Mouse (Mus musculus) heart, embryonic 14.5 days (tissue): ENCODE measurements around the gene Mtrex. TPM values are rescaled to one million over a fixed set of nuclear protein-coding genes. Genes with fewer than 3 reads are reported as not detected.

ENCODE experiments used
- ATAC-seq: fragments of 200-750 bp; cut with Nextera tagmentation; 2 replicates; pipeline ENCODE4 v1.8.0; 2017; ENCODE audit warnings: low read depth, moderate TSS enrichment; ENCODE audit not compliant: insufficient number of reproducible peaks, insufficient read depth, low FRiP score
- H3K27ac ChIP-seq, 2 experiments: fragments of 200-500 bp in 1 of 2; fragments of 300-500 bp in 1 of 2; sonication (generic) in 1 of 2; replicated peaks in 1 of 2; 2 replicates each; pipeline ENCODE4 v1.5.1; 2012 to 2014; ENCODE audit warnings: low read depth in 2 of 2, low read length in 2 of 2, control low read depth in 1 of 2, mild to moderate bottlenecking in 1 of 2, mixed read lengths in 1 of 2; ENCODE audit not compliant: control insufficient read depth in 1 of 2, insufficient read depth in 1 of 2
- H3K27me3 ChIP-seq: fragments of 300-500 bp; sonication (generic); 2 replicates; pipeline ENCODE4 v1.6.1; 2014; ENCODE audit warnings: mild to moderate bottlenecking, low read length, control low read depth; ENCODE audit not compliant: control insufficient read depth, insufficient read depth
- H3K36me3 ChIP-seq: fragments of 300-500 bp; sonication (generic); 2 replicates; pipeline ENCODE4 v1.6.1; 2014; ENCODE audit warnings: mild to moderate bottlenecking, control low read depth, low read length, mixed read lengths; ENCODE audit not compliant: control insufficient read depth, insufficient read depth
- H3K4me1 ChIP-seq, 2 experiments: fragments of 200-500 bp in 1 of 2; fragments of 300-500 bp in 1 of 2; sonication (generic) in 1 of 2; 2 replicates each; pipeline ENCODE4 v1.6.1; 2012 to 2014; ENCODE audit warnings: low read length in 2 of 2, control low read depth in 1 of 2, mixed read lengths in 1 of 2; ENCODE audit not compliant: control insufficient read depth in 2 of 2, insufficient read depth in 2 of 2
- H3K4me2 ChIP-seq: fragments of 300-500 bp; sonication (generic); 2 replicates; pipeline ENCODE4 v1.6.1; 2014; ENCODE audit warnings: mild to moderate bottlenecking, low read length
- H3K4me3 ChIP-seq, 2 experiments: fragments of 200-500 bp in 1 of 2; fragments of 300-500 bp in 1 of 2; sonication (generic) in 1 of 2; 2 replicates each; pipeline ENCODE4 v1.5.1; 2012 to 2014; ENCODE audit warnings: low read length in 2 of 2, mild to moderate bottlenecking in 2 of 2, control low read depth in 1 of 2, low read depth in 1 of 2, moderate library complexity in 1 of 2; ENCODE audit not compliant: control insufficient read depth in 1 of 2, insufficient read depth in 1 of 2
- H3K9ac ChIP-seq: fragments of 300-500 bp; sonication (generic); 2 replicates; pipeline ENCODE4 v1.6.1; 2014; ENCODE audit warnings: mild to moderate bottlenecking, low read length
- H3K9me3 ChIP-seq: fragments of 300-500 bp; sonication (generic); 2 replicates; pipeline ENCODE4 v1.6.1; 2016; ENCODE audit warnings: low read length, control low read depth; ENCODE audit not compliant: control insufficient read depth
- WGBS: fragments of 180-500 bp; shearing (Covaris S2); extraction: QIAGEN DNeasy Blood & Tissue Kit; methylation state at CpG from one replicate; pipeline ENCODE4 v1.1.7; 2014; 5-methylcytosine and 5-hydroxymethylcytosine counted together
- polyA plus RNA-seq: library from polyadenylated mRNA; unstranded; fragments of >200 nt; fragmentation: Nextera tagmentation; extraction: Ambion mirVana; gene quantifications from 2 replicates; pipeline ENCODE4 v1.2.1, GENCODE M21; 2014

Gene Mtrex
- polyA plus RNA-seq, 1 experiment from 2014 or later: 48.6 TPM

- WGBS: 31% methylated on average over 15 of the region's 15 CpGs
- no peak for ATAC-seq
- Histone ChIP-seq H3K36me3 (peaks cover 64% of the 10 kb centered on the region), H3K9ac (no peak overlapping the region), H3K27ac (no peak overlapping the region), H3K4me3 (no peak overlapping the region), H3K4me2 (peak overlapping the region; percentile 19), H3K27me3 (no peaks in the 10 kb centered on the region), H3K4me1 (no peaks in the 10 kb centered on the region; a peak in 1 of 4 replicates), H3K9me3 (no peaks in the 10 kb centered on the region)
These were observed 14.7 kb upstream of the Mtrex start for GRCm38 (mm10) chr13:112941879-112942330.

GRCm38 (mm10) chr13:112938130-112938529 is 10.9 kb upstream of the Mtrex start:
- Histone ChIP-seq H3K4me3 (no peak overlapping the region), H3K9ac (no peak overlapping the region), H3K4me1 (no peaks in the 10 kb centered on the region; a peak in 1 of 4 replicates), H3K36me3 (peaks cover 67% of the 10 kb centered on the region), H3K27me3 (no peaks in the 10 kb centered on the region), H3K4me2 (no peak overlapping the region), H3K9me3 (no peaks in the 10 kb centered on the region), H3K27ac (no peak overlapping the region)
- WGBS: 90% methylated on average over 8 of the region's 8 CpGs
- ATAC-seq: no peak

GRCm38 (mm10) chr13:112928038-112928668 is 955 bp upstream of the Mtrex start:
- peak overlapping the region; percentile 75 to 94 for H3K4me3 ChIP-seq
- peak overlapping the region; percentile 73 to 86 for H3K27ac ChIP-seq
- WGBS: 5% methylated on average over 8 of the region's 8 CpGs

GRCm38 (mm10) chr13:112926796-112927195 is 402 bp downstream of the Mtrex start:
- no peak for ATAC-seq
- Histone ChIP-seq H3K4me1 (peaks cover 4 to 22% of the 10 kb centered on the region in 2 experiments; a peak in 3 of 4 replicates), H3K27me3 (no peaks in the 10 kb centered on the region), H3K9ac (peak overlapping the region; percentile 90), H3K4me2 (peak overlapping the region; percentile 71), H3K9me3 (no peaks in the 10 kb centered on the region), H3K4me3 (peak overlapping the region; percentile 75 to 94), H3K36me3 (peaks cover 20% of the 10 kb centered on the region), H3K27ac (peak overlapping the region; percentile 73 to 75)
- WGBS: under 1% methylated on average over 19 of the region's 19 CpGs

More at GRCm38 (mm10) chr13:112928038-112928668, 955 bp upstream of the Mtrex start:
- peak overlapping the region; percentile 71 for H3K4me2 ChIP-seq
- H3K9ac ChIP-seq: peak overlapping the region; percentile 90
- H3K36me3 ChIP-seq: peaks cover 33% of the 10 kb centered on the region
- no peak for ATAC-seq
- H3K4me1 ChIP-seq: peaks cover 4 to 22% of the 10 kb centered on the region in 2 experiments; a peak in 3 of 4 replicates
- no peaks in the 10 kb centered on the region for H3K27me3 ChIP-seq
- no peaks in the 10 kb centered on the region for H3K9me3 ChIP-seq

GRCm38 (mm10) chr13:112925976-112926375 is 1.2 kb downstream of the Mtrex start:
- 78% methylated on average over 4 of the region's 4 CpGs for WGBS
- no peaks in the 10 kb centered on the region for H3K9me3 ChIP-seq
- peak overlapping the region; percentile 90 for H3K9ac ChIP-seq
- H3K36me3 ChIP-seq: peaks cover 19% of the 10 kb centered on the region
- ATAC-seq: no peak
- H3K27me3 ChIP-seq: no peaks in the 10 kb centered on the region
- H3K4me2 ChIP-seq: peak overlapping the region; percentile 71
- no peak overlapping the region for H3K27ac ChIP-seq
- peaks cover 4 to 22% of the 10 kb centered on the region in 2 experiments; a peak in 3 of 4 replicates for H3K4me1 ChIP-seq
- H3K4me3 ChIP-seq: peak overlapping the region in 1 of 2 experiments; percentile 75; a peak in 3 of 4 replicates

GRCm38 (mm10) chr13:112925266-112925665 is 1.9 kb downstream of the Mtrex start:
- H3K36me3 ChIP-seq: peaks cover 18% of the 10 kb centered on the region
- H3K27ac ChIP-seq: no peak overlapping the region
- H3K9me3 ChIP-seq: no peaks in the 10 kb centered on the region
- no peak for ATAC-seq
- H3K27me3 ChIP-seq: no peaks in the 10 kb centered on the region
- no peak overlapping the region for H3K9ac ChIP-seq
- no peak overlapping the region for H3K4me2 ChIP-seq
- 73% methylated on average over 6 of the region's 6 CpGs for WGBS
- H3K4me1 ChIP-seq: peaks cover 4 to 22% of the 10 kb centered on the region in 2 experiments; a peak in 3 of 4 replicates
- H3K4me3 ChIP-seq: no peak overlapping the region

- Histone ChIP-seq H3K36me3 (peaks cover 48% of the 10 kb centered on the region), H3K9ac (no peak overlapping the region)
- 87% methylated on average over 3 of the region's 3 CpGs for WGBS
These were observed 6.3 kb downstream of the Mtrex start for GRCm38 (mm10) chr13:112920906-112921305.

More at GRCm38 (mm10) chr13:112920906-112921305, 6.3 kb downstream of the Mtrex start:
- no peak for ATAC-seq
- Histone ChIP-seq H3K4me2 (no peak overlapping the region), H3K4me1 (peaks cover 1 to 9% of the 10 kb centered on the region in 2 experiments; a peak in 3 of 4 replicates), H3K27me3 (no peaks in the 10 kb centered on the region), H3K4me3 (no peak overlapping the region), H3K9me3 (no peaks in the 10 kb centered on the region), H3K27ac (no peak overlapping the region)
